Mouse (Mus musculus) hematopoietic stem cell, adult 5-6 weeks (primary cell): ENCODE data around the gene Wars. TPM values are rescaled to one million over a fixed set of nuclear protein-coding genes. Genes with fewer than 3 reads are reported as not detected.
A peak's percentile ranks its signal among the peaks of the same experiment; 100 is the strongest.

ENCODE experiments used
- ATAC-seq, 2 experiments: fragments of 125-278 bp in 1 of 2; replicated peaks in 1 of 2; 2 replicates each; pipeline ENCODE4 v1.8.0; 2016 to 2017; ENCODE audit warnings: inconsistent platforms in 2 of 2, mild to moderate bottlenecking in 2 of 2, moderate number of reproducible peaks in 2 of 2, low read depth in 1 of 2, moderate TSS enrichment in 1 of 2; ENCODE audit not compliant: low FRiP score in 2 of 2, poor library complexity in 2 of 2, severe bottlenecking in 2 of 2, insufficient read depth in 1 of 2, low TSS enrichment in 1 of 2
- total RNA-seq: library from RNA; stranded (forward); fragments of 172-1452, 232-1000 nt; gene quantifications from 2 replicates; pipeline ENCODE4 v1.2.3, GENCODE M21; 2017

Gene Wars
- total RNA-seq, 1 experiment from 2014 or later: 46.2 TPM

DNA sequence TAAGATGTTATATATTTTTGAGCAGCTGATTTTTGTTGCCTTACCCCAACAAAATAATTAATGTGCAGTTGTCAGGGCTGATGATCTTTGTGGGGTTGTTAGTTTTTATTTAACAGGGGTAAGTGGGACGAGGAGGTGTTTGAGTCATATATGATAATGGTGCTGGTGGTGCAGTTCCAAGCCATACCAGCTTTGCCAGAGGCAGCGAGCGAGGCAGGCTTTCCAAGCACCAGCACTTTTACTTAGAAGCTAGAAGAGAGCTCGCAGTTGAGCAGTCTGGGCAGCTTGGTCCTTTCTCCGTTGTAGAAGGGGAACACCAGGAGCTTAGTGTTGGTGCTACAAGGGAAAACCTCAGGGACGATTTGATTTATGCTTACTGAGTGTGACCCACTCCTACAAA, 81.5 kb downstream of the Wars start:
- ATAC-seq: no peak

DNA sequence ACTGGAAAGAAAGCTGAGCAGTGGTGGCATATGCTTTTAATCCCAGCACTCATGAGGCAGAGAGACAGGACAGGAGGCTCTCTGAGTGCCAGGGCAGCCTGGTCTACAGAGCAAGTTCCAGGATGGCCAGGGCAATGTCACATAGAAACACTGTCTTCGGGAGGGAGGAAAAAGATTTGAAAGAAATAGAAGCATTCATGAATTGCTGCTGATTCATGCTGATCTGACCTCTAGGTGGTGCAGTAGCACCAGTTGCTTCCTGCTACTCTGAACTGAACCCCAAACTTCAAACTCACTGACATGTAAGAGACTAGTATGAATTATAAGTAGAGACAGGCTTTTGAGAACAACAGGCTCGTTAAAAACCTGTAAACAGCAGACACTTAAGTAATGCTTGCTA, 82.8 kb downstream of the Wars start:
- ATAC-seq: peak; percentile 61 to 71; a peak in 3 of 4 replicates

GRCm38 (mm10) chr12:108810309-108810708, 83.7 kb downstream of the Wars start:
- ATAC-seq: no peak; a peak in 1 of 4 replicates

Other genes with a start within 250 kb of the Wars start
- gene Degs2, start 191.9 kb downstream of the Wars start, total RNA-seq: not detected in 2 replicates
- 71.9 and 76.6 TPM in 2 replicates for gene Yy1, start 101.2 kb downstream of the Wars start, total RNA-seq
- 0.50 TPM in 1 of 2 replicates, not detected in the other for gene Slc25a29, start 58.3 kb downstream of the Wars start, total RNA-seq
- 3.4 and 7.4 TPM in 2 replicates for gene Slc25a47, start 58.1 kb downstream of the Wars start, total RNA-seq
- 7.6 and 11.5 TPM in 2 replicates for gene Wdr25, start 543 bp downstream of the Wars start, total RNA-seq
- 0.63 and 0.89 TPM in 2 replicates for gene Begain, start 174.0 kb upstream of the Wars start, total RNA-seq